Mouse (Mus musculus) bone marrow, adult 2 months (tissue): ENCODE measurements around the gene Gm128. TPM values are rescaled to one million over a fixed set of nuclear protein-coding genes. Genes with fewer than 3 reads are reported as not detected.
A peak's percentile ranks its signal among the peaks of the same experiment; 100 is the strongest.

ENCODE experiments used
- H3K27ac ChIP-seq: fragments of 200-500 bp; 2 replicates; pipeline ENCODE4 v1.5.1; 2012; ENCODE audit warnings: low read depth, mild to moderate bottlenecking, control low read depth, inconsistent platforms, low read length; ENCODE audit not compliant: control insufficient read depth, poor library complexity, insufficient read depth
- H3K4me1 ChIP-seq: fragments of 200-500 bp; 2 replicates; pipeline ENCODE4 v1.6.1; 2011; ENCODE audit warnings: low read length; ENCODE audit not compliant: control insufficient read depth, insufficient read depth
- H3K4me3 ChIP-seq: fragments of 200-500 bp; replicated peaks from 2 replicates; pipeline ENCODE3; 2011; ENCODE audit warnings: mild to moderate bottlenecking, low read depth, low read length, control low read depth; ENCODE audit not compliant: control insufficient read depth
- CTCF ChIP-seq: fragments of 200-500 bp; IDR thresholded peaks from 2 replicates; pipeline ENCODE4 v1.5.1; 2011; ENCODE audit warnings: low read length, control low read depth; ENCODE audit not compliant: control insufficient read depth, insufficient read depth
- POLR2A ChIP-seq: fragments of 200-500 bp; IDR thresholded peaks from 2 replicates; pipeline ENCODE4 v1.6.1; 2011; ENCODE audit warnings: low read depth, mild to moderate bottlenecking, control low read depth, low read length, borderline replicate concordance; ENCODE audit not compliant: control insufficient read depth
- WGBS: fragments of 180-500 bp; shearing (Covaris S2); methylation state at CpG from one replicate; pipeline ENCODE4 v1.1.7; 2018; 5-methylcytosine and 5-hydroxymethylcytosine counted together
- polyA plus RNA-seq: library from polyadenylated mRNA; stranded (reverse); fragments of >200 nt; gene quantifications from 2 replicates; pipeline ENCODE4 v1.2.4, GENCODE M21; 2011; ENCODE audit warnings: low replicate concordance; ENCODE audit not compliant: missing spikeins, insufficient read depth, insufficient read length

Gm128 gene
- polyA plus RNA-seq, 1 experiment = not detected

- Histone ChIP-seq H3K27ac (no peak overlapping the region), H3K4me3 (no peak overlapping the region), H3K4me1 (no peaks in the 10 kb centered on the region)
- TF ChIP-seq POLR2A (no peak), CTCF (no peak)
- 89% methylated on average over 12 of the region's 12 CpGs for WGBS
These were observed 43.3 kb upstream of the Gm128 start for GRCm38 (mm10) chr3:95284501-95285281.

GRCm38 (mm10) chr3:95284062-95284461, 42.7 kb upstream of the Gm128 start:
- peak overlapping the region; percentile 79 for H3K4me3 ChIP-seq
- 26% methylated on average over 1 of the region's 1 CpGs for whole genome bisulfite sequencing
- no peak overlapping the region; the same call in 1 of the 2 replicates for H3K27ac ChIP-seq
- no peaks in the 10 kb centered on the region for H3K4me1 ChIP-seq
- TF ChIP-seq POLR2A (no peak), CTCF (no peak)

GRCm38 (mm10) chr3:95283589-95283941, 42.2 kb upstream of the Gm128 start:
- TF ChIP-seq CTCF (no peak), POLR2A (no peak)
- WGBS = 2% methylated on average over 7 of the region's 7 CpGs
- H3K4me1 ChIP-seq = no peaks in the 10 kb centered on the region
- H3K4me3 ChIP-seq = peak overlapping the region; percentile 79
- peak overlapping the region; percentile 98 for H3K27ac ChIP-seq

GRCm38 (mm10) chr3:95282865-95283588, 41.6 kb upstream of the Gm128 start:
- TF ChIP-seq POLR2A = peak; percentile 76
- TF ChIP-seq CTCF = no peak
- H3K4me3 ChIP-seq = peak overlapping the region; percentile 79
- peak overlapping the region; percentile 98 for H3K27ac ChIP-seq
- H3K4me1 ChIP-seq = no peaks in the 10 kb centered on the region; the same call in 1 of the 2 replicates
- WGBS = under 1% methylated on average over 51 of the region's 51 CpGs

GRCm38 (mm10) chr3:95282381-95282864, 41.0 kb upstream of the Gm128 start:
- 0 out of 2 replicates have a peak, but pooled peaks have one; percentile 14 for TF ChIP-seq POLR2A
- no peak for TF ChIP-seq CTCF
- Histone ChIP-seq H3K4me3 (peak overlapping the region; percentile 79), H3K27ac (peak overlapping the region; percentile 98), H3K4me1 (no peaks in the 10 kb centered on the region; the same call in 1 of the 2 replicates)
- WGBS = under 1% methylated on average over 11 of the region's 11 CpGs

GRCm38 (mm10) chr3:95281216-95282126, 40.1 kb upstream of the Gm128 start, which contains the start of the genes Mindy1 and Prune1:
Gene Mindy1, plus strand, starts transcription at chr3:95281345.
Gene Prune1, minus strand, starts transcription at chr3:95282076.
- TF ChIP-seq CTCF = no peak
- TF ChIP-seq POLR2A = no peak
- peak within 1 kb of the TSS; percentile 98 for H3K27ac ChIP-seq
- peak within 1 kb of the TSS; percentile 83 for H3K4me3 ChIP-seq
- no peaks in the 10 kb centered on the region; the same call in 1 of the 2 replicates for H3K4me1 ChIP-seq
- WGBS = under 1% methylated on average over 53 of the region's 53 CpGs

GRCm38 (mm10) chr3:95280747-95281146, 39.3 kb upstream of the Gm128 start:
- WGBS = 3% methylated on average over 8 of the region's 8 CpGs
- Histone ChIP-seq H3K27ac (peak overlapping the region; percentile 84; the same call in 1 of the 2 replicates), H3K4me1 (no peaks in the 10 kb centered on the region; the same call in 1 of the 2 replicates), H3K4me3 (peak overlapping the region; percentile 37)
- TF ChIP-seq CTCF = no peak
- TF ChIP-seq POLR2A = no peak
